Mouse (Mus musculus) liver, postnatal 0 days (tissue): ENCODE measurements around the gene Dusp15. TPM values are rescaled to one million over a fixed set of nuclear protein-coding genes. Genes with fewer than 3 reads are reported as not detected.

ENCODE experiments used
- ATAC-seq: fragments of 200-750 bp; cut with Nextera tagmentation; 2 replicates; pipeline ENCODE4 v1.8.0; 2017; ENCODE audit warnings: mild to moderate bottlenecking, moderate library complexity
- DNase-seq: peaks from one replicate; pipeline ENCODE4 v3.0.0-alpha.2; 2016
- H3K27ac ChIP-seq: fragments of 300-500 bp; sonication (generic); 2 replicates; pipeline ENCODE4 v1.5.1; 2014; ENCODE audit warnings: antibody characterized with exemption, moderate library complexity, mild to moderate bottlenecking, low read depth
- H3K27me3 ChIP-seq: fragments of 300-500 bp; sonication (generic); 2 replicates; pipeline ENCODE4 v1.6.1; 2014; ENCODE audit warnings: low read length, control low read depth, mixed read lengths; ENCODE audit not compliant: insufficient read depth
- H3K36me3 ChIP-seq: fragments of 300-500 bp; sonication (generic); replicated peaks from 2 replicates; pipeline ENCODE4 v1.6.1; 2014; ENCODE audit warnings: mild to moderate bottlenecking, control low read depth, low read length, moderate library complexity, mixed read lengths; ENCODE audit not compliant: insufficient read depth
- H3K4me1 ChIP-seq: fragments of 300-500 bp; sonication (generic); 2 replicates; pipeline ENCODE4 v1.6.1; 2014; ENCODE audit warnings: antibody characterized with exemption, mild to moderate bottlenecking, control low read depth; ENCODE audit not compliant: insufficient read depth
- H3K4me2 ChIP-seq: fragments of 300-500 bp; sonication (generic); 2 replicates; pipeline ENCODE4 v1.6.1; 2014; ENCODE audit warnings: low read depth, mild to moderate bottlenecking, low read length, moderate library complexity, mixed read lengths
- H3K4me3 ChIP-seq: fragments of 300-500 bp; sonication (generic); 2 replicates; pipeline ENCODE4 v1.5.1; 2014; ENCODE audit warnings: low read depth, low read length
- H3K9ac ChIP-seq: fragments of 300-500 bp; sonication (generic); replicated peaks from 2 replicates; pipeline ENCODE4 v1.6.1; 2014; ENCODE audit warnings: mild to moderate bottlenecking, moderate library complexity
- H3K9me3 ChIP-seq: fragments of 300-500 bp; sonication (generic); 2 replicates; pipeline ENCODE4 v1.6.1; 2016; ENCODE audit warnings: mild to moderate bottlenecking, control low read depth, low read length, mixed read lengths
- CTCF ChIP-seq: sonication (generic); IDR thresholded peaks from 2 replicates; pipeline ENCODE4 v1.5.1; 2016; ENCODE audit warnings: antibody characterized with exemption, low read depth
- EP300 ChIP-seq: IDR thresholded peaks from 2 replicates; pipeline ENCODE4 v1.6.1; 2016; ENCODE audit warnings: antibody characterized with exemption, low read depth, mild to moderate bottlenecking
- WGBS: fragments of 180-500 bp; shearing (Covaris S2); extraction: QIAGEN DNeasy Blood & Tissue Kit; methylation state at CpG from one replicate; pipeline ENCODE4 v1.1.7; 2014; ENCODE audit not compliant: insufficient replicate concordance; 5-methylcytosine and 5-hydroxymethylcytosine counted together
- polyA plus RNA-seq: library from polyadenylated mRNA; unstranded; fragments of >200 nt; fragmentation: Nextera tagmentation; extraction: Ambion mirVana; gene quantifications from 2 replicates; pipeline ENCODE4 v1.2.1, GENCODE M21; 2015

The Dusp15 gene
- polyA plus RNA-seq, 1 experiment from 2014 or later: not detected

DNA sequence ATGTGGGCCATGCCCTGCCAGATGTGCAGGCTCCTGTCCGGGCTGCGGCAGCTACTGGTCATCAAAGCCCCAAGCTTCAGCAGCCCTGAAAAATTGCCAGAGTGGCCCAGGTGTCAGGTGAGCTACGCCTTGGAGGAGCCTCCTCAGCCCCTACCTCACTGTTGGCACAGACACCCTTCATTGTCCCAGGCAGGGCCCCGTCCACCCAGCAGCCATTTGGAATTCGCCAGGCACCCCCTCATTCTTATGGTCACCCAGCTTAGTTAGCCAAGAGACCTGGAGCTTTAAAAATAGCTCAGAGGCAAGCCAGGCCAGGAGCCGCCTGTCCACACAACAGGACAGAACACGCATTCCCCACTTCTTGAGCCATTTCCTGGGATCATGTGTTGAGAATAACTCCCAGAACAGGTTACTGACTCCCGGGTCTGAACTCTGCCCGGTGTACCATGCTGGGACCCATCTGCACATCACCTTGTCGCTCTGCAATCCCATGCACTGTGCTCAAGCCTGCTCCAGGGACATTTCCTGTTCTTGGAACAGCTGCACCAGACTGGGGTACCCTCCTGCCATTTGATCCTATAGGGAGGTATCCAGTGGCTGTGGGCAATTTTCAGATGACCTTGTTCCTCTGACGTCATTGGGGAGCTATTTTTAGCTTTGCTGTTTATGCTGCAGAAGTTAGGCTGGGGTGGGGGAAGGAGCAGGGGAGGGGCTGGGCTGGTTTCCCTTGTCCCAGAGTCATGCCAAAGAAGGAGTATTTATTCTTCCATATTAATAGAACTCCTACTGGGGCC, 46.3 kb downstream of the Dusp15 start:
- H3K9me3 ChIP-seq: no peaks in the 10 kb centered on the region
- peak; percentile 35; the same call in 1 of the 2 replicates for ATAC-seq
- no peak overlapping the region for H3K27ac ChIP-seq
- 60% methylated on average over 11 of the region's 11 CpGs for WGBS
- H3K4me2 ChIP-seq: no peak overlapping the region
- no peak overlapping the region for H3K9ac ChIP-seq
- H3K4me1 ChIP-seq: no peaks in the 10 kb centered on the region
- no peaks in the 10 kb centered on the region for H3K36me3 ChIP-seq
- no peak for TF ChIP-seq CTCF
- no peak for DNase-seq
- no peaks in the 10 kb centered on the region for H3K27me3 ChIP-seq
- no peak overlapping the region for H3K4me3 ChIP-seq

GRCm38 (mm10) chr2:152904127-152904643, 47.3 kb downstream of the Dusp15 start:
- Histone ChIP-seq H3K9me3 (no peaks in the 10 kb centered on the region), H3K9ac (no peak overlapping the region), H3K4me2 (no peak overlapping the region), H3K4me1 (no peaks in the 10 kb centered on the region), H3K4me3 (no peak overlapping the region), H3K36me3 (no peaks in the 10 kb centered on the region), H3K27me3 (no peaks in the 10 kb centered on the region), H3K27ac (no peak overlapping the region)
- WGBS: 45% methylated on average over 5 of the region's 5 CpGs
- DNase-seq (no peak), ATAC-seq (peak; percentile 23; the same call in 1 of the 2 replicates)
- TF ChIP-seq EP300: no peak

- WGBS: 58% methylated on average over 4 of the region's 4 CpGs
- H3K4me1 ChIP-seq: no peaks in the 10 kb centered on the region
- H3K27me3 ChIP-seq: no peaks in the 10 kb centered on the region
- no peaks in the 10 kb centered on the region for H3K9me3 ChIP-seq
- no peak for TF ChIP-seq EP300
- TF ChIP-seq CTCF: no peak
- no peaks in the 10 kb centered on the region for H3K36me3 ChIP-seq
- DNase-seq (no peak), ATAC-seq (no peak)
- H3K4me3 ChIP-seq: no peak overlapping the region
- no peak overlapping the region for H3K27ac ChIP-seq
- H3K9ac ChIP-seq: no peak overlapping the region
- H3K4me2 ChIP-seq: no peak overlapping the region
Observed at GRCm38 (mm10) chr2:152903586-152903985, 47.9 kb downstream of the Dusp15 start.

DNA sequence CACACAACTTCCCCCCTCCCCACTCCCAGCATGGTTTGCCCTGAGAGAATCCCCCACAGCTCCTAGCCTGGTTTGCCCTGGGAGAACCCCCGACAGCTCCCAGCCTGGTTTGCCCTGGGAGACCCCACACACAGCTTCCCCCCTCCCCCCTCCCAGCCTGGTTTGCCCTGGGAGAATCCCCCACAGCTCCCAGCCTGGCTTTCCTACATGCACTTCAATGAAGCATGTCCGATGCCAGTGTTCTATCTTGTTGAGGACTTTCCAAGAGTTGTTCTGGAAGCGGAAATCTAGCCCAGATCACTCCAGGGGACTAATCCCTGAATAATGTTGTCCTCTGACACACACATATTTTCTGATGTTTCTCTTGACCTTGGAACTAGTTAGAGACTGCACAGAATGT, 48.8 kb downstream of the Dusp15 start:
- Histone ChIP-seq H3K4me3 (no peak overlapping the region), H3K4me1 (no peaks in the 10 kb centered on the region), H3K9ac (no peak overlapping the region), H3K9me3 (no peaks in the 10 kb centered on the region), H3K27ac (no peak overlapping the region), H3K4me2 (no peak overlapping the region), H3K36me3 (no peaks in the 10 kb centered on the region), H3K27me3 (no peaks in the 10 kb centered on the region)
- DNase-seq (no peak), ATAC-seq (no peak)
- WGBS: 70% methylated on average over 3 of the region's 3 CpGs
- TF ChIP-seq EP300 (no peak), CTCF (no peak)

- H3K27me3 ChIP-seq: no peaks in the 10 kb centered on the region
- WGBS: 87% methylated on average over 15 of the region's 15 CpGs
- H3K9me3 ChIP-seq: no peaks in the 10 kb centered on the region
- no peak overlapping the region for H3K9ac ChIP-seq
- ATAC-seq (no peak), DNase-seq (no peak)
- no peak overlapping the region for H3K4me2 ChIP-seq
- no peak overlapping the region for H3K27ac ChIP-seq
- TF ChIP-seq EP300: no peak
- no peak for TF ChIP-seq CTCF
- H3K4me3 ChIP-seq: no peak overlapping the region
- H3K4me1 ChIP-seq: no peaks in the 10 kb centered on the region
- no peaks in the 10 kb centered on the region for H3K36me3 ChIP-seq
Observed at GRCm38 (mm10) chr2:152901296-152901695, 50.2 kb downstream of the Dusp15 start.

DNA sequence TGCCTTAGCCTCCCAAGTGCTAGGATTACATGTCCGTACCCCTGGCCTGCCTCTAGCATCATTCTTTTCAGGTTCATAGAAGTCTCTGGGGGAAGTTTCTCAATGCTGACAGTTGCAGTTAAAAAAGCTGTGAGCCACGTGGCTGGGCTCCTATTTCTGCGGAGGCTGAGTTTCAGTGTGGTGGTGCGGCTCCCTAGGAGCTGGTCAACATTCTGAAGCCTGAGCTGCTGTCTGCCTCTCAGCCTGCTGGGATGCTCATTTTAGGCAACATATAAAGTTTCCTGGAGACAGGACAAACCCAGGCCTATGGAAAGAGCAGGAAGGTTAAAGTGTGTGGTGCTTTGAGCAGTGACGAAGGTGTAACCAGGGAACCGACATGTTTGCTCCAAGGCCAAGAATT, 52.5 kb downstream of the Dusp15 start:
- H3K27me3 ChIP-seq: no peaks in the 10 kb centered on the region
- no peak for DNase-seq
- no peak overlapping the region for H3K4me2 ChIP-seq
- no peaks in the 10 kb centered on the region for H3K4me1 ChIP-seq
- no peak overlapping the region for H3K27ac ChIP-seq
- H3K9ac ChIP-seq: no peak overlapping the region
- peaks cover 13% of the 10 kb centered on the region for H3K36me3 ChIP-seq
- WGBS: 77% methylated on average over 6 of the region's 6 CpGs
- no peak overlapping the region for H3K4me3 ChIP-seq
- TF ChIP-seq CTCF: no peak
- TF ChIP-seq EP300: no peak
- no peaks in the 10 kb centered on the region for H3K9me3 ChIP-seq
- ATAC-seq: no peak
